Mouse (Mus musculus) erythroblast, embryonic 14.5 days (primary cell): Measurements from ENCODE around the gene Gna15. TPM values are rescaled to one million over a fixed set of nuclear protein-coding genes. Genes with fewer than 3 reads are reported as not detected.

ENCODE experiments used
- H3K27me3 ChIP-seq: 2 replicates; pipeline ENCODE4 v1.6.1; 2012; ENCODE audit warnings: inconsistent platforms; ENCODE audit not compliant: control insufficient read depth
- H3K36me3 ChIP-seq: 2 replicates; pipeline ENCODE4 v1.6.1; 2012; ENCODE audit warnings: mild to moderate bottlenecking, inconsistent platforms; ENCODE audit not compliant: control insufficient read depth
- H3K4me1 ChIP-seq: 2 replicates; pipeline ENCODE4 v1.6.1; 2012; ENCODE audit warnings: inconsistent platforms; ENCODE audit not compliant: control insufficient read depth
- H3K4me3 ChIP-seq: replicated peaks from 2 replicates; pipeline ENCODE3; 2012; ENCODE audit warnings: moderate library complexity, mild to moderate bottlenecking, inconsistent platforms
- H3K9me3 ChIP-seq: 2 replicates; pipeline ENCODE4 v1.6.1; 2012; ENCODE audit warnings: low read length, inconsistent platforms, mixed read lengths; ENCODE audit not compliant: control insufficient read depth
- GATA1 ChIP-seq: IDR thresholded peaks from 2 replicates; pipeline ENCODE4 v1.6.1; 2012; ENCODE audit warnings: low read length, inconsistent platforms, mixed read lengths
- TAL1 ChIP-seq: IDR thresholded peaks from 3 replicates; pipeline ENCODE4 v1.6.1; 2012; ENCODE audit warnings: low read length, inconsistent platforms, mixed read lengths
- polyA plus RNA-seq: library from polyadenylated mRNA; stranded (reverse); fragments of >175 nt; gene quantifications from 2 replicates; pipeline ENCODE4 v1.2.3, GENCODE M21; 2012

Gna15 gene
- polyA plus RNA-seq, 1 experiment: 0.14 TPM

DNA sequence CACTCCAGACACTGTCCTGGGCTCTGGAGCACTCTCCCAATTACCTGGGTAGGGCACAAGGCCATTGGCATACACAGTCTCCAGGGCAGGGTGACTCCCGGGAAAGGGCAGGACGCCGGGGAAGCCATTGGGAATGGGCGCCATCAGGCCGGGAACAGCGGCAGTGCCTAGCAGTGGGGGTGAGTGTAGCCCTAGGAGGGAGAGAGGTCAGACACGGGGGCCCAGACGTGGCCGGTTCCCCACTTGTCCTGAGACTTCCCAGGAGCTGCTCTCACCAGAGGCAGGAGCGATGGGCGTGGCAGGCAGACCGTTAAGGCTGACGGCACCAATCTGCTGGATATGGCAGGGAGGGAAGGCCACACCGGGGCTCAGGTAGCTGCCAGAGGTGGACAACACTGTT is 57.1 kb downstream of the Gna15 start:
- Histone ChIP-seq H3K36me3 (no peaks in the 10 kb centered on the region), H3K9me3 (peaks cover 2% of the 10 kb centered on the region; the same call in 1 of the 2 replicates), H3K4me3 (no peak overlapping the region), H3K27me3 (peaks cover 93% of the 10 kb centered on the region), H3K4me1 (peaks cover 22% of the 10 kb centered on the region)
- no peak for TF ChIP-seq TAL1
- no peak for TF ChIP-seq GATA1

DNA sequence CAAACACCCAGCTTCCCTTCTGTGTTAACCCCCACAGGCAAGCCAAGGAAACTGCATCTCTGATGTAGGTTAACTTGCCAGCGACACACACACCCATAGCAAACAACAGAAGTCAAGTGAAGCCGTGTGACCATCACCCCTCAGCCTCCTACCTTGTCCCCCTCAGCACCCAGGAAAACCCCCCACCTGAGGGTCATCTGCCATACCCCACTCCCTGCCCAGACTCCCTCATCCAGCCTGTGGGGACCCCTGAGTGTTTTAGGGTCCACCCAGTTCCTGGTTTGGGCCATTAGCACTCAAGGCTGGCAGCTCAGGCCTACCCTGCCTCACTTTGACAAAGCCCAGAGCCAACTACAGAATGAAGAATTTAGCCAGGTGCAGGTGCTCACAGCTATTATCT is 58.0 kb downstream of the Gna15 start:
- peaks cover 2% of the 10 kb centered on the region; the same call in 1 of the 2 replicates for H3K9me3 ChIP-seq
- H3K4me1 ChIP-seq: peaks cover 22% of the 10 kb centered on the region
- no peak overlapping the region for H3K4me3 ChIP-seq
- H3K36me3 ChIP-seq: no peaks in the 10 kb centered on the region
- H3K27me3 ChIP-seq: peaks cover 95% of the 10 kb centered on the region
- TF ChIP-seq TAL1 (no peak), GATA1 (no peak)

DNA sequence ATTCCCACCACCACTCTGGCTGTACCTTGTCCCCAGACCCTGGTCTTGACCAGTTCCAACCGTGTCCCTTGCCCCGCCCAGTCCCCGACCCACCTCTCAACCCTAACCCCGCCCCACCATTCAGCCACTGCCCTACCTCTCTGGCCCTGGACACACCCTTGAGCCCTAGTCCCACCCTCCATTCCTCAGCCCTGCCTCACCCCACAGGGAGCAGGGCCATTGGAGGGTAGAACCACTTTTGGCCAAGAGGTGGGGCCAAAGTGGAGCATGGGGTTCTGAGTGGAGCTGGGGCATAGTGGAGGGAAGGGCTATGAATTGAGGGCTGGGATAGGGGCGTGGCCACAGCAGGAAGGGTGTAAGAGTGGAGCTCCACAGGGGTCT is 58.8 kb downstream of the Gna15 start:
- peaks cover 2% of the 10 kb centered on the region; the same call in 1 of the 2 replicates for H3K9me3 ChIP-seq
- H3K36me3 ChIP-seq: no peaks in the 10 kb centered on the region
- peaks cover 96% of the 10 kb centered on the region for H3K27me3 ChIP-seq
- TF ChIP-seq GATA1 (no peak), TAL1 (no peak)
- H3K4me1 ChIP-seq: peaks cover 22% of the 10 kb centered on the region
- H3K4me3 ChIP-seq: no peak overlapping the region

DNA sequence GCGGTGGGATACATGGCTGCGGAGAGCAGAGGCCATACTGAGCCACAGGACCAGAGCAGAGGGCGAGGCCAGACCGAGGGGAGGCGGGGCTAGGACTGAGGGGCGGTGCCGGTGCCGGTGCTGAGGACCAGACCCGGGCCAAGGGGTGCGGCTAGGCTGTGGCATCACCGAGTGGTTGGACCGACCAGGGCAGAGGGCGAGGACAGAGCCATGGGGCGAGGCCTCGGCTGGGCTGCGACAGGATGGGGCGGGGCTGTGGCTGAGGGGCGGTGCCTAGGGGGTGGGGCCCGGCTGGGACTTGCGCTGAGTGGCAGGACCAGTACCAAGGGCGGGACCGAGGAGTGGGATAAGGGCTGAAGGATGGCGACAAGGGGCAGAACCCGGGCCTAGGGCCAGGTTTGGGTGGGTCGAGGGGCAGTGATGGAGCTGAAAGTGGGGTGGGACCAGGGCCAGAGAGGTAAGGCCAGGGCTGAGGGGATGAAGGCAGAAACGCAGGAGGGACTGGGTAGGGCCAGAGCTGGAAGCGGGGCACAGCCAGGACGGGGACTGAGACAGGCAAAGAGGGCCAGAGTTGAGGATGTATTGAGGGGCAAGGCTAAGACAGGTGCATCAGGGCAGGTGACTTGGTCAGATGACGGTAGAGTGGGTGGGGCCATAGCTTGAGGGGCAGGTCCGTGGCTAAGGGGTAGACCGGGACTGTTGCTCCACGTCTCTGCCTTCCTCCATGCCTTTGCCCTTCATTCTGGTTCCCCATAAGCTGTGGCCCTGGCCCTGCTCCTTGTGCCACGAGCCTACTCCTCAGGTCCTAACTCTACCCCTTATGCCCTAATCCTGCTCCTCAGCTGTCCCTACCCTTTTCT is 59.4 kb downstream of the Gna15 start:
- peaks cover 2% of the 10 kb centered on the region; the same call in 1 of the 2 replicates for H3K9me3 ChIP-seq
- TF ChIP-seq GATA1 (no peak), TAL1 (no peak)
- peak overlapping the region; percentile 43 for H3K4me3 ChIP-seq
- H3K27me3 ChIP-seq: peaks cover 98% of the 10 kb centered on the region
- H3K4me1 ChIP-seq: peaks cover 22% of the 10 kb centered on the region
- no peaks in the 10 kb centered on the region for H3K36me3 ChIP-seq

DNA sequence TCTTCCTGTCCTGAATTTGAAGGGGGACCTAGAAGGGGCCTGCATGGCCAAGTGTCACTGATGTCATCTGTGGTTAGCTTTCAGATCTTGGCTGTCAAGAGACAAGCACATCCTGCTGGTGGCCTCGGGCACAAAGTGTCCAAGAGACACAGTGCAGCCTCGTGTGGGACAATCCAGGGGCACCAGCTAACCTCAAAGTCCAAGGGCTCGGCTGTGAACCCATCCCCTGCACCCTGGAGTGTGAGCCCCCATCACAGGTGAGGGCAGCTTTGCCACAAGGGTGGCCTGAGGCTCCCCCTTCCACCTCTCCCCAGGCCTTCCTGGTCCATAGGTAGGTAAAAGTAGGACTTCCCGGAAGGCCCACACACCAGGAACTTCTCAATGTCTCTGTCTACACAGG is 60.5 kb downstream of the Gna15 start:
- Histone ChIP-seq H3K4me1 (peaks cover 22% of the 10 kb centered on the region), H3K9me3 (peaks cover 2% of the 10 kb centered on the region; the same call in 1 of the 2 replicates), H3K27me3 (peaks cover 98% of the 10 kb centered on the region), H3K4me3 (no peak overlapping the region), H3K36me3 (no peaks in the 10 kb centered on the region)
- TF ChIP-seq GATA1: no peak
- no peak for TF ChIP-seq TAL1

DNA sequence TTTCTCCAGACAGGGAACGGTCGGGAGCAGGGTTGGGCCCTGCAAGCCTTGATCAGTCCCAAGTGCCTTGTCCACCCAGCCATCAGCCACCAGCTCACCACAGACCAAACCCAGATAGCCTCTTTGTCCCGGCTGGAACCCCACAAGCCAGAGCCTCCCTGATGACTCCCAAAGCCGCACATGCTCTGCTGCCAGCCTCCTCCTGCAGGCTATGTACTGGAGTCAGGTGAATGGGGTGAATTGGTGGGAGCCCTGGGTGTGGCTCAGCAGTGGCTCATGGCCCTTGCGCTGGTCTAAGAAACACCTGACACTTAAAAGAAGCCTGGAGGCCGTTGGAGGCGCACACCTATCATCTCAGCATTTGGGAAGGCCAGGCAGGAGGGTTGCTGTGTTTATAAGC is 61.1 kb downstream of the Gna15 start:
- peaks cover 96% of the 10 kb centered on the region for H3K27me3 ChIP-seq
- H3K36me3 ChIP-seq: no peaks in the 10 kb centered on the region
- H3K4me1 ChIP-seq: peaks cover 22% of the 10 kb centered on the region
- TF ChIP-seq GATA1 (no peak), TAL1 (no peak)
- H3K9me3 ChIP-seq: peaks cover 2% of the 10 kb centered on the region; the same call in 1 of the 2 replicates
- no peak overlapping the region for H3K4me3 ChIP-seq

DNA sequence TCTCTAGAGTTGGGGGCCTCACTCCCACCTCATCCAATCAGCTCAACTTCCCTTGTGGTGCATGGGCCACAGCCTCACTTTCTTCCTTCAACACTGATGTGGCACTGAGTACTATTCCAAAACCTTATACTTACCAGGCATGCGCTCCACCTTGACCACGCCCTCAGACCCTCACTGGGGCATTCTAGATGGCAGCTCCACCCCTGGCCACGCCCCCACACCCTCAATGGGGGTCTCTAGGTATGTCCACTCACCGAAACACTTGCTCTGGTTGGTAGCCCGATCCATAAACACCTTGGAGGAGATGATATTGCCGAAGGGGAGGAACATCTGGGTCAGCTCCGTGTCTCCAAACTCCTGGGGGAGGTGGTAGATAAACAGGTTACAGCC is 61.6 kb downstream of the Gna15 start:
- Histone ChIP-seq H3K27me3 (peaks cover 96% of the 10 kb centered on the region), H3K4me3 (no peak overlapping the region)

DNA sequence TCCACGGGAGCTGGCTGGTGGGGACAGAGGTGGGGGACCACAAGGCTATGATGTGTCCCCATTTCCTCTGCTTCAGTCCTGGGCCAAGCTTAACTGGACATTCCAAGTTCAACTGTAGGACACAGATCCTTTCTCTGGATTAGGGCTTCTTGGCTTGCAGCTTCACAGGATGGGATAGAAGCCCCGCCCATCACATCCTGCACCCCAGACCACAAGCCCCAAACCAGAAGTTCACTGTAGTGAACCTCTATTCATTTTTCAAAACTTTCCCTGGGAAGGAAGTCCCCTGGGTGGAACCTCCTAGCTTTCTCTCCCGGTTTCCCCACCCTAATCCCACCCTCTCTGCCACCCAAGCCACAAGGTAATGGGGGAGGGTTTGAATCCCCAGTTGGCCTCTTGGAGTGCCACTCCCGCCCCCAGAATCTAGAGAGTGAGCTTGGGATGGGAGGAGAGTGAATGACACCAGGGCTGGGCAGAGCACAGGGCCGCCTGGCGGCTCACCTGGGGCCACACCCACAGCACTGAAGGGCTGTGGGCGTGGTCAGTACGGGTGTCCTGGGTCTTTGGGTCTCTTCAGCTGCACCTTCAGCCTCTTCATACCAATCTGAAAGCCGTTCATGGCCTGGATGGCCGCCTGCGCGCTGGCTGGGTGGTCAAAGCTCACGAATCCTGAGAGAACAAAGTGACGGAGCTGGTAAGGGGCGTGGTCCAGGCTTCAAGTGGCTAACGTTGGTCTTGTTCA is 62.2 kb downstream of the Gna15 start:
- peaks cover 30% of the 10 kb centered on the region for H3K4me1 ChIP-seq
- H3K9me3 ChIP-seq: peaks cover 2% of the 10 kb centered on the region; the same call in 1 of the 2 replicates
- no peak overlapping the region for H3K4me3 ChIP-seq
- TF ChIP-seq GATA1: no peak
- no peak for TF ChIP-seq TAL1
- peaks cover 96% of the 10 kb centered on the region for H3K27me3 ChIP-seq
- no peaks in the 10 kb centered on the region for H3K36me3 ChIP-seq

More for the DNA sequence above, 61.6 kb downstream of the Gna15 start:
- peaks cover 24% of the 10 kb centered on the region for H3K4me1 ChIP-seq
- H3K36me3 ChIP-seq: no peaks in the 10 kb centered on the region
- TF ChIP-seq TAL1 (no peak), GATA1 (no peak)
- peaks cover 2% of the 10 kb centered on the region; the same call in 1 of the 2 replicates for H3K9me3 ChIP-seq

DNA sequence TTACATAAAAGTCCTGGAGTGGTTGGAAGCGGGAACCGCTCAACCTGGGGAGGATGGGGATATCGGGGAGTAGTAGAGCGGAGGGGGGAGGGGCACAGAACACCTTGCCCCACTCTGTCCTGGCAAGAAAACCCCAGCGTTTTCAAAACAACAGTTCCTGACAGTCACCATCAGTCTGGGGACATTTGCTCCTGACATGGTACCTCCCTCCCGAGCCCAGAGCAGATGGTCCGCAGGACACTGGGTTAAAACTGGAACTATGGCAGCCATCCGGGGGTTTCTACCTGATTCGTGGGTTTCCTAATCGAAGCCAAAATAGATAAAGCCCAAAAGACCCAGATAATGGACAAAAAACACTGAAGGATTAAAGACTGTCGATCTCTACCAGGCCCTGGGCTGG is 63.1 kb downstream of the Gna15 start:
- no peak for TF ChIP-seq TAL1
- TF ChIP-seq GATA1: no peak
- peaks cover 31% of the 10 kb centered on the region for H3K4me1 ChIP-seq
- no peak overlapping the region for H3K4me3 ChIP-seq
- no peaks in the 10 kb centered on the region for H3K36me3 ChIP-seq
- peaks cover 2% of the 10 kb centered on the region; the same call in 1 of the 2 replicates for H3K9me3 ChIP-seq
- H3K27me3 ChIP-seq: peaks cover 94% of the 10 kb centered on the region
